Mouse (Mus musculus): ENCODE results near the gene Ccr4. TPM values are rescaled to one million over a fixed set of nuclear protein-coding genes. Genes with fewer than 3 reads are reported as not detected.

Ccr4 gene
- total RNA-seq, 2 experiments from 2014 or later: not detected

Other genes starting within 250 kb of the Ccr4 start
- not detected in 2 replicates for gene Bcl2a1c, start 174.8 kb downstream of the Ccr4 start, total RNA-seq (2015)
- gene Bcl2a1c, start 174.8 kb downstream of the Ccr4 start, total RNA-seq (2017): not detected in 2 replicates
- 79.4 and 90.2 TPM in 2 replicates for gene Crtap, start 114.2 kb downstream of the Ccr4 start, total RNA-seq (2015)
- gene Crtap, start 114.2 kb downstream of the Ccr4 start, total RNA-seq (2017): 22.0 and 33.4 TPM in 2 replicates
- gene Glb1, start 103.8 kb downstream of the Ccr4 start, total RNA-seq (2015): 40.1 and 42.1 TPM in 2 replicates
- 36.3 and 38.4 TPM in 2 replicates for gene Glb1, start 103.8 kb downstream of the Ccr4 start, total RNA-seq (2017)
- gene Tmppe, start 103.8 kb downstream of the Ccr4 start, total RNA-seq (2015): 2.4 and 3.4 TPM in 2 replicates
- 4.6 and 5.0 TPM in 2 replicates for gene Tmppe, start 103.8 kb downstream of the Ccr4 start, total RNA-seq (2017)
- gene C130032M10Rik, start 10.8 kb upstream of the Ccr4 start, total RNA-seq (2015): not detected in 2 replicates
- gene C130032M10Rik, start 10.8 kb upstream of the Ccr4 start, total RNA-seq (2017): not detected in 2 replicates
- gene Trim71, start 59.5 kb upstream of the Ccr4 start, total RNA-seq (2015): 0.02 TPM in 1 of 2 replicates, not detected in the other
- not detected in 2 replicates for gene Trim71, start 59.5 kb upstream of the Ccr4 start, total RNA-seq (2017)
- 23.3 and 23.7 TPM in 2 replicates for gene Cnot10, start 135.3 kb upstream of the Ccr4 start, total RNA-seq (2015)
- gene Cnot10, start 135.3 kb upstream of the Ccr4 start, total RNA-seq (2017): 48.1 and 55.7 TPM in 2 replicates
- 28.5 and 29.1 TPM in 2 replicates for gene Dync1li1, start 183.9 kb upstream of the Ccr4 start, total RNA-seq (2015)
- gene Dync1li1, start 183.9 kb upstream of the Ccr4 start, total RNA-seq (2017): 47.4 and 50.9 TPM in 2 replicates
- gene Cmtm6, start 226.2 kb upstream of the Ccr4 start, total RNA-seq (2015): 29.1 and 31.1 TPM in 2 replicates
- gene Cmtm6, start 226.2 kb upstream of the Ccr4 start, total RNA-seq (2017): 43.1 and 46.2 TPM in 2 replicates

Measured in megakaryocyte progenitor cell, adult 5-6 weeks (primary cell).